Mouse (Mus musculus): ENCODE data around the gene Gm49395. TPM values are rescaled to one million over a fixed set of nuclear protein-coding genes. Genes with fewer than 3 reads are reported as not detected.

The Gm49395 gene
- polyA plus RNA-seq, 1 experiment from 2014 or later: 2.2 TPM

DNA sequence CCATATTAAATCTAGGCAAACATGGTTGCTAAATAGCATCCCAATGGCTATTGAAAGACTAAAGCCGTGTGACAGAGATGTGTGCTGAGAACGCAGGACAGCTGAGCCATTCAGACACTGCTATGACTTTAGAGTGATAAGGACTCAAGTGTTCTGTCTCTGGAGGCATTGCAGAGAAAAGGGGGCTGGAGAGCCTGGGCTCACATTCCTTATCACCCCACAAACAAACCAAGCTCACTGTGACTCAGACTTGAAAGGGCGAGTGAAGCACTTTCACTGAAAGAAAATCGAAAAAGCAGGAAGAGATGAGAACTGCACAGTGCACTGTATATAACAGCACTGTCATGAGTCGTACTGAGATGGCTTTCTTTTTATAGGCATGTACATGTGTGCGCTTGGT, 96.4 kb downstream of the Gm49395 start:
- POLR2A ChIA-PET: no interaction called here
- DNase-seq (ENCODE audit: low read depth, low spot score): no peak
- no peak for ATAC-seq
- CTCF ChIA-PET: interaction anchor here (0.7 kb wide), 1 partner anchor 95 kb away, joined by 3 read pairs; no protein-coding TSS in a partner anchor
- no peak for TF ChIP-seq CTCF (IDR thresholded peaks at IDR 0.05)
- no peaks in the 10 kb centered on the region for H3K27me3 ChIP-seq
- in situ Hi-C loops (cut with MboI; ENCODE audit: low pct_unique_long_range_greater_than_20kb): no loop called here

DNA sequence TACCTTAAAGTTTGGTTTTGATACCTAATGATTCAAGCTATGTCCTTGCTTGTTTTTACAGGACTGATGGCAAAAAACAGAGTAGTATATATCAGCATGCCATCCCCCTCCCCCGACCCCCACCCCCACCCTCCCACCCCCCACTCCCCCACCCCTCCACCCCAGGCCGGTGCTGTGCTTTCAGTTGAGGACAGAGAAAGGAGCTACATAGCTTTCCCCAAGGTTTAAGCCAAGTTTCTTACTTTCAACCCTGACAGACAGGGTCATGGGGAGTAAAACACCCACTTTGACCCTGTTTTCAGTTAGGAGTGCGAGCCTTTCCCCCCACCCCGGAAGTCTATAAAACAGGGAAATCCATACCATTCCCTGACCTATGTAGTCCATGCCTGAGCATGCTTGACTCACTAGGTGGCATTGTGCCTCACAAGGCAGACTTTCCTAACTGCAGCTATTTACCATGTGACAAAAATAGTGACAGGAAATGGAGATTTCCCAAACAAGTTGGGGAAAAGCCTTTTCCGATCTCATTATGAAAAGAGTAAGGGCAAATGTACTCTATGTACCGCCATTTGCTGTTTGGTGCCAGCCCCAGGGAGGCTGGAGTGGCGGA, 98.2 kb downstream of the Gm49395 start:
- ChIA-PET POLR2A (no interaction called here), CTCF (interaction anchor here (1.0 to 1.9 kb wide), 2 partner anchors 15 to 23 kb away, joined by 4 read pairs; no protein-coding TSS in a partner anchor)
- TF ChIP-seq CTCF (IDR thresholded peaks at IDR 0.05): no peak
- ATAC-seq (no peak), DNase-seq (ENCODE audit: low read depth, low spot score) (no peak)
- H3K27me3 ChIP-seq: no peaks in the 10 kb centered on the region
- in situ Hi-C loops (cut with MboI; ENCODE audit: low pct_unique_long_range_greater_than_20kb): loop anchor here (5.0 kb wide), 1 partner anchor 89 kb away; the partner anchor contains the start of gene Pelo

DNA sequence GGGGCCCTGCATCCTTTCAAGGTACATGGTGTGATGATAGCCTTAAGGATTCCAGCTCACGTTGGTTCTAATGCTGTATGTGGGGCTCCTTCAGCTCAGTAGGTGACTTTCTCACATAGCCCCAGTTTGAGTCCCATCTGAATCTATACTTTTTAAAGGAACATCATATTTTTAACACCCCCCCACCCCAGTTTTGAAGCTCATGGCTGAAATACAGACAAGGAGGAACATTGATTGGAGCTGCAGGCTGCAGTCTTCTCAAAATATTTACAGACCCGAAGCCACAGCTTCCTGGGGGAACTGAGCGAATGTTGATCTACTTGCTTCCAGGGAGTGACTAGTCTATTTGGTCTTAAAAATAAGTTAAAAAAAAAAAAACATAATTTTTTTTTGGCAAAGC, 98.9 kb downstream of the Gm49395 start:
- no peaks in the 10 kb centered on the region for H3K27me3 ChIP-seq
- ChIA-PET POLR2A (no interaction called here), CTCF (interaction anchor here (1.0 to 1.9 kb wide), 2 partner anchors 14 to 22 kb away, joined by 4 read pairs; no protein-coding TSS in a partner anchor)
- no peak for TF ChIP-seq CTCF (IDR thresholded peaks at IDR 0.05)
- DNase-seq (ENCODE audit: low read depth, low spot score) (no peak), ATAC-seq (no peak)
- in situ Hi-C loops (cut with MboI; ENCODE audit: low pct_unique_long_range_greater_than_20kb): loop anchor here (5.0 kb wide), 1 partner anchor 89 kb away; the partner anchor contains the start of gene Pelo

DNA sequence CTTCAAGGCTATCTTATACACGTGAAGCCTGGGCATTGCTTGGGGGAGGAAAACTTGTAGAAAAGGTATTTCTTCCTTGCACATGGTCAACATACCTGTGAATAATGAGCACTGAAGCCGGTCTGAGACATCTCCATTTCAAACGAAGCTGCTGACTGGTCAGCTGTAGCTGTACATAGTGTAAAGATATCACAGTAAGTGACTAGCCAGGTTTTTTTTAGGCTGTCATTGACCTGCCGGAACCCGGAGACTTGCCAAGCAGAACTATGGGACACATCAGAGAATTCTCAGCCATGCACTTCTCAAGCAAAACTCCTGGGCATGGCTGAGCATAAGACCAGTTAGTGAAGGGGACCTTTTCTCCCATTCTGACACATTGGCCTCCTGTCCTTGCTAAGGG, 99.6 kb downstream of the Gm49395 start:
- POLR2A ChIA-PET: no interaction called here
- no peak for ATAC-seq
- CTCF ChIA-PET: interaction anchor here (1.9 kb wide), 1 partner anchor 13 kb away, joined by 4 read pairs; no protein-coding TSS in a partner anchor
- no peak for DNase-seq (ENCODE audit: low read depth, low spot score)
- H3K27me3 ChIP-seq: no peaks in the 10 kb centered on the region
- no peak for TF ChIP-seq CTCF (IDR thresholded peaks at IDR 0.05)
- in situ Hi-C loops (cut with MboI; ENCODE audit: low pct_unique_long_range_greater_than_20kb): loop anchor here (5.0 kb wide), 1 partner anchor 90 kb away; the partner anchor contains the start of gene Pelo

DNA sequence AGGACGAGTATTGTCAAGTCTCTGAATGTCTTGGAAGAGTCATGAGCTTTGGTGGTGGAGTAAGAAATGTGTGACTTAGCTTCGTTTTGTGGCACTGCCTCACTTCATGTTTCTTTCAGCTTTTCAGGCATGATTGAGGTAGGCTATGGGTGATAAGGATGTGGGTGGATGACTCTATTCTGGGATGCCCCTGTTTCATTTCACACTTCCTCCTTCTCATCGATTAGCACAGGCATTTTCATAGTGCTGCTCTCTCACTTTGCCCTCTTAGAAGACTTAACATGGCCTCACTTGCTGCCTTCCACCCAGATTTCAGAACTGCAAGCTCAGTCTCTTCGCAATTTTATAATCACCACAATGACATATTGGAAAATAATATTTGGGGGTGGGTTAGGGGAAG, 102.1 kb downstream of the Gm49395 start:
- no peak for TF ChIP-seq CTCF (IDR thresholded peaks at IDR 0.05)
- ChIA-PET CTCF (no interaction called here), POLR2A (no interaction called here)
- DNase-seq (ENCODE audit: low read depth, low spot score): no peak
- in situ Hi-C loops (cut with MboI; ENCODE audit: low pct_unique_long_range_greater_than_20kb): no loop called here
- ATAC-seq: no peak
- H3K27me3 ChIP-seq: no peaks in the 10 kb centered on the region

DNA sequence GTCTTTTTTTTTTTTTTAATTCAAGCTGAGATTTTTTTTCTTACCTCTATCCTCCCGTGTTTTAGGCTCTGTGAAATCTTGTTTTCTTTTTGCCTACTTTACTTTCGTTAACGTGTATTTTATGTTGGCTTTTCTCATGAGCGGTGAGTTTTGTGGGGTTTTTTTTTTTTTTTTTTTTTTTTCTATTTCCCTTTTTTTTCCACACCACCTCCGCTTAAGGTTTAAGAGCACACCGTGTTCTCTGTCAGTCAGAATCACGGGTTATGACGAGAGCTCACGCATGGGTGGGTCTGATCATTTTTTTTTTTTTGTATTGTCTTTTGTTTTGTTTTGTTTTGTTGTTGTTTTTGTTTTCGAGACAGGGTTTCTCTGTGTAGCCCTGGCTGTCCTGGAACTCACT, 103.6 kb downstream of the Gm49395 start:
- in situ Hi-C loops (cut with MboI; ENCODE audit: low pct_unique_long_range_greater_than_20kb): no loop called here
- no peaks in the 10 kb centered on the region for H3K27me3 ChIP-seq
- ChIA-PET CTCF (interaction anchor here (0.8 to 1.1 kb wide), 2 partner anchors 19 to 90 kb away, joined by 3 read pairs; no protein-coding TSS in a partner anchor), POLR2A (interaction anchor here (1.0 kb wide), 1 partner anchor 59 kb away, joined by 4 read pairs; no protein-coding TSS in a partner anchor)
- TF ChIP-seq CTCF (IDR thresholded peaks at IDR 0.05): no peak
- ATAC-seq (no peak), DNase-seq (ENCODE audit: low read depth, low spot score) (no peak)

DNA sequence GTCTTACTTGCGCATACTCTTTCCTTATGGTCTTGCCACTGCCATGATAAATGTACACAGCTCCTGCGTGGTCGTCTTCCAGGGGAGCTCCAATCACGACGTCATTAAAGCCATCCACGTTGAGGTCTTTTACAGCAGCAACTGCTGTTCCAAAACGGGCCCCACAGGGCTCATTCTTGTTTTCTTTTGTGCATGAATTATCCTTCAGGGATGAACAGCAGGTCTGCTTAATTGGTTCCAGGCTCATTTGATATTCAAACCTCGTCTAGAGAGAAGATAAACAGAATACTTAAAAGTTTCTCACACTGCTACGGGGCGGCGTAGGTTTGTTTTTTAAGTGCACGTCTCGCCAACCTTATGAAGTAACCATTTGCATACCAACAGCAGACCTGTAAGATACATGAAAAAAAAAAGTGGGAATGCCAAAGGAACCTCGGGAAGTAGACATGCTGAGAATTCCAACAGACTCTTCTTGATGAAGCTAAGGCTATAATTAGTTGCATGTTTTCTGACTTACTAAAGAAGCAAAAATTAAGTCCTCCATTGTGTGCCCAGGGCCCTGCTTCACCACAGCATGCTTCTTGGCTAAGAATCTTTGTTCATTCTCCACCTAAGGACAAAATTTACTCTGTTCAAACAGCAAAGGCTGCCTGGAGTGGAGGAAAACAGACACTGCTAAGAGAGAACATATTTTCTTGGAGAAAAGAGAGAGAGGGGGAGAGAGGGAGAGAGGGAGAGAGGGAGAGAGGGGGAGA, 109.3 kb downstream of the Gm49395 start:
- in situ Hi-C loops (cut with MboI; ENCODE audit: low pct_unique_long_range_greater_than_20kb): no loop called here
- CTCF ChIA-PET: interaction anchor here (0.9 kb wide), 1 partner anchor 9 kb away, joined by 3 read pairs; no protein-coding TSS in a partner anchor
- POLR2A ChIA-PET: no interaction called here

DNA sequence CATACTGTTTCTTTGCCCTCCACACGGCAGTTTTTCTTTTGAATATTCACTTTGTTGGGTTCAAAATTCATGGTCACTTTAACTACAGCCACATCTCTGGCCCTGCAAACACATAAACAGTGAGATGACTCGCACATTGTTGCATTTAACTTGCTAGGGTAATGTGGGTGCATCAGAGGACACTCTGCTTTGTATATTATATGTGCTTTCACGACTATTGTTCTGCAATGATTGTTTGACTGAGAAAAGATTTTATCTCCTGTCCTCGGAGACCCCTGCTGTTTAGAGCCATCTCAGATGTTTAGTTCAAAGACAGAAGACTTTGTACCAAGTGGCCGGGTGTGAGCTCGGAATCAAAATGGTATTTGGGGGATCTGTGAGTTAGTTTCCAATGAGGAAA, 114.1 kb downstream of the Gm49395 start:
- no peaks in the 10 kb centered on the region for H3K27me3 ChIP-seq
- ChIA-PET POLR2A (no interaction called here), CTCF (interaction anchor here (1.1 to 1.2 kb wide), 2 partner anchors 115 to 119 kb away, joined by 3 to 4 read pairs; no protein-coding TSS in a partner anchor)
- no peak for TF ChIP-seq CTCF (IDR thresholded peaks at IDR 0.05)
- DNase-seq (ENCODE audit: low read depth, low spot score) (no peak), ATAC-seq (no peak)
- in situ Hi-C loops (cut with MboI; ENCODE audit: low pct_unique_long_range_greater_than_20kb): loop anchor here (5.0 to 10.0 kb wide), 2 partner anchors 225 to 1727 kb away; no protein-coding TSS in a partner anchor

More for the DNA sequence above, 109.3 kb downstream of the Gm49395 start:
- no peaks in the 10 kb centered on the region for H3K27me3 ChIP-seq
- DNase-seq (ENCODE audit: low read depth, low spot score): no peak
- ATAC-seq: no peak
- no peak for TF ChIP-seq CTCF (IDR thresholded peaks at IDR 0.05)

DNA sequence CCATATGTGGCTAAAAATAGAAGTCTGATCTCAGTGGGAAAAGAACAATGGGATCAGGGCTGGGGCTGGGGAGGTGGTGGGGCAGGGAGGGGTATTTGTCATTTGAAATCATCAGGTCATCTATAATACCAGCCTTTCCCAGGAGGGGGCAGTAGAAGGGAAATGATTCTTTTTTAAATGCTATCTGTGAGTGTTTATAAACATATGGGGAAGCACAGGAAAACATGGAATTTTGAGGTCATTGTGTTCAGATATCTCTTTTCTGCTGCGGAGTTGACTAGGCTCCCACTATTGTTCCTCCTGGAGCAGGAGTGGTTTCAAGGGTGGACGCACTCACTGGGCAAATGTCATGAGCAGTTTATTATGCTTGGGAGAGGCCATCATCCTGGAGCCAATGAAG, 114.6 kb downstream of the Gm49395 start:
- peak; percentile 52 for TF ChIP-seq CTCF (IDR thresholded peaks at IDR 0.05)
- in situ Hi-C loops (cut with MboI; ENCODE audit: low pct_unique_long_range_greater_than_20kb): loop anchor here (5.0 to 10.0 kb wide), 2 partner anchors 225 to 1728 kb away; no protein-coding TSS in a partner anchor
- ChIA-PET POLR2A (no interaction called here), CTCF (no interaction called here)
- ATAC-seq (peak; percentile 46), DNase-seq (ENCODE audit: low read depth, low spot score) (peak; percentile 27)
- no peaks in the 10 kb centered on the region for H3K27me3 ChIP-seq

Other genes with a start within 250 kb of the Gm49395 start
- 0.40 TPM for gene Itga2, start 169.8 kb downstream of the Gm49395 start, polyA plus RNA-seq (2021)
- 34.9 TPM for gene Pelo, start 11.7 kb downstream of the Gm49395 start, polyA plus RNA-seq (2021)
- 59.2 TPM for gene Itga1, start within 50 bp of the Gm49395 start, polyA plus RNA-seq (2021)